Mouse (Mus musculus) brain, embryonic 14.5 days (tissue): ENCODE data around the gene Trim3.

Experiments
- CTCF ChIP-seq: fragments of 200-500 bp; IDR thresholded peaks from 2 replicates; pipeline ENCODE4 v1.5.1; 2012; ENCODE audit warnings: inconsistent platforms, mild to moderate bottlenecking, moderate library complexity, borderline replicate concordance; ENCODE audit not compliant: insufficient read depth, insufficient read length; ENCODE audit errors: extremely low read depth
- POLR2A ChIP-seq: fragments of 200-500 bp; IDR thresholded peaks from 2 replicates; pipeline ENCODE4 v1.6.1; 2012; ENCODE audit warnings: mild to moderate bottlenecking, inconsistent platforms, borderline replicate concordance; ENCODE audit not compliant: poor library complexity, insufficient read depth, insufficient read length, severe bottlenecking; ENCODE audit errors: extremely low read depth

DNA sequence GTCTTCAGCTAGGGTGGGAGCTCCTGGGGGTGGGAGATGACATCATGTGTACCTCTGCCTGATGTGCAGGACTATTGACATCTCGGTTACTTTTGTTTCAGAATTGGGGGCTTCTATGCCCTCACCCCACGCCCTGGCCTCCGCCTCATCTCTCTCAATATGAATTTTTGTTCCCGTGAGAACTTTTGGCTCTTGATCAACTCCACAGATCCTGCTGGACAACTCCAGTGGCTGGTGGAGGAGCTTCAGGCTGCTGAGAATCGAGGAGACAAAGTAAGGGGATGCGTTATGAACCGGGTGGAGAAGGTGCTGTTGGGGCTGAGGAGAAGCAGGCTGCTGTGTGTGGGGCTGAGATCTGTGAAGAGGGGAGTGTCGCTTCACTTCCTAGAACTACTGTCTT is 77.0 kb downstream of the Trim3 start:
- no peak for TF ChIP-seq CTCF
- TF ChIP-seq POLR2A: no peak
